Mouse (Mus musculus): ENCODE measurements around the gene Rbck1. TPM values are rescaled to one million over a fixed set of nuclear protein-coding genes. Genes with fewer than 3 reads are reported as not detected.

Gene Rbck1
- polyA plus RNA-seq, 1 experiment = 340 TPM

DNA sequence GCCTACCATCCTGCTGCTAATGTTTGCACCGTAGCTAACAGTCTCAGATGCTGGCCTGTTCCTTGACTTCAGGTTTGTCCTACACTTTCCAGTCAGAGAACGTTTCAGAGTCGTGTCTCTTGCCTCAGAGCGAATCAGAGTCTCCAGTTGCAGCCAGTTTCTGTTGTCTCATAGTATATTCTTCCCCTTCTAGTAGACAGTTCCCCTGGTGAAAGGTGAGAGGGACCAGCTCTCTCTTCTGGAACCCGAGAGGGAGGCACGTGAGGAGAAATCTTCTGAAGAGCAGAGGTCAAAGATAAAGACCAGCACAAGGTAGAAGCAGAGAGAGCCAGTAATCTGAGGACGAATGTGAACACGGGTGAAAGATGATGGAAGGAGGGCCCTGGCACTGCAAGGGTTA lies 44.4 kb downstream of the Rbck1 start:
- WGBS = 65% methylated on average over 8 of the region's 8 CpGs
- H3K4me3 ChIP-seq (ENCODE audit: low read depth, low read length) = no peak overlapping the region
- no peaks in the 10 kb centered on the region for H3K27me3 ChIP-seq (ENCODE audit: control insufficient read depth, insufficient read depth, low read length)
- peaks cover 17% of the 10 kb centered on the region for H3K36me3 ChIP-seq (ENCODE audit: control insufficient read depth, insufficient read depth, low read length)
- H3K4me1 ChIP-seq (ENCODE audit: control insufficient read depth, insufficient read depth, insufficient read length, low read length) = no peaks in the 10 kb centered on the region
- H3K27ac ChIP-seq (ENCODE audit: insufficient read depth, low read depth, low read length) = no peak overlapping the region
- no peak for TF ChIP-seq POLR2A (IDR thresholded peaks at IDR 0.05; ENCODE audit: low read depth, low read length)
- TF ChIP-seq CTCF (IDR thresholded peaks at IDR 0.05; ENCODE audit: extremely low read depth, insufficient read length, insufficient replicate concordance, low read depth, low read length) = no peak

DNA sequence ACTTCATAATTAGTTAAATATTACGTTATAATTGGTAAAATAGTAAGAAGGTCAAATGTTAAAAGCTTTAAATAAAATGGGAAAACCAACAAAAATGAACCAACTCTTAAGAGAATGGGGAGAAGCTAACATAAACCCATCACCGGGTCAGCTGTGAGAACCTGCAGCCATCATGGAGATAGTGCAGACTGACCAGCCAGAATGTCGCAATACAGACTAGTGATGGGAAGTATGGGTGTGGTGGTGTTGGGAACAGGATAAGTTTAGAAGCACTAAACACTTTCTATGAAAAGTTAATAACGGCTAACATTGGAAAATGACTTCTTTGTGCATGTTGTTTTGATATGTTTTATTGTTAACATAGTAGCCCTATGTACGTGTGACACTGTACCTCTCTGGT lies 44.9 kb downstream of the Rbck1 start:
- no peak for TF ChIP-seq POLR2A (IDR thresholded peaks at IDR 0.05; ENCODE audit: low read depth, low read length)
- TF ChIP-seq CTCF (IDR thresholded peaks at IDR 0.05; ENCODE audit: extremely low read depth, insufficient read length, insufficient replicate concordance, low read depth, low read length) = no peak
- H3K36me3 ChIP-seq (ENCODE audit: control insufficient read depth, insufficient read depth, low read length) = peaks cover 22% of the 10 kb centered on the region

DNA sequence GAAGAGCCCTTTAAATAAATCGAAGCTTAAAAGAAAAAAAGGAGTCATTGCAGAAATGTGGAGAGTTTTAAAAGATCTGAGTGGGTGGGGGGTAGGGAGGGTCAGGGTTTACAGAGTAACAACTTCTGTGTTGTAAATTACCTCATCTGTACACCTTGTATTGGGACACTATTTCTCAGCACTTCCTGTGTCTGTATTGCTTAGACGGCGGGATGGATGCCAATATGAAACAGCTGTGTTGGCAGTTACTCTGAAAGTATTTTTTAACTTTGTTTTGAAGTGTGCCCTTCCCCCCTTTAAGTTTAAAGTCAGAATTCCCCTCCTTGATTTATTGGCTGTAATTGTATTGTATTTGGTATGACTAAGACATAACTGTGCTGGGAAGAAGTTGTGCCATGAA lies 51.0 kb downstream of the Rbck1 start:
- 55% methylated on average over 3 of the region's 3 CpGs for WGBS
- H3K27ac ChIP-seq (ENCODE audit: insufficient read depth, low read depth, low read length) = no peak overlapping the region
- no peaks in the 10 kb centered on the region for H3K27me3 ChIP-seq (ENCODE audit: control insufficient read depth, insufficient read depth, low read length)
- TF ChIP-seq CTCF (IDR thresholded peaks at IDR 0.05; ENCODE audit: extremely low read depth, insufficient read length, insufficient replicate concordance, low read depth, low read length) = no peak
- TF ChIP-seq POLR2A (IDR thresholded peaks at IDR 0.05; ENCODE audit: low read depth, low read length) = no peak
- peaks cover 50% of the 10 kb centered on the region for H3K36me3 ChIP-seq (ENCODE audit: control insufficient read depth, insufficient read depth, low read length)
- no peaks in the 10 kb centered on the region for H3K4me1 ChIP-seq (ENCODE audit: control insufficient read depth, insufficient read depth, insufficient read length, low read length)
- no peak overlapping the region for H3K4me3 ChIP-seq (ENCODE audit: low read depth, low read length)

More for the DNA sequence above, 44.9 kb downstream of the Rbck1 start:
- WGBS = 84% methylated on average over 5 of the region's 5 CpGs
- Histone ChIP-seq H3K27me3 (ENCODE audit: control insufficient read depth, insufficient read depth, low read length) (no peaks in the 10 kb centered on the region), H3K4me3 (ENCODE audit: low read depth, low read length) (no peak overlapping the region), H3K27ac (ENCODE audit: insufficient read depth, low read depth, low read length) (no peak overlapping the region), H3K4me1 (ENCODE audit: control insufficient read depth, insufficient read depth, insufficient read length, low read length) (no peaks in the 10 kb centered on the region)

DNA sequence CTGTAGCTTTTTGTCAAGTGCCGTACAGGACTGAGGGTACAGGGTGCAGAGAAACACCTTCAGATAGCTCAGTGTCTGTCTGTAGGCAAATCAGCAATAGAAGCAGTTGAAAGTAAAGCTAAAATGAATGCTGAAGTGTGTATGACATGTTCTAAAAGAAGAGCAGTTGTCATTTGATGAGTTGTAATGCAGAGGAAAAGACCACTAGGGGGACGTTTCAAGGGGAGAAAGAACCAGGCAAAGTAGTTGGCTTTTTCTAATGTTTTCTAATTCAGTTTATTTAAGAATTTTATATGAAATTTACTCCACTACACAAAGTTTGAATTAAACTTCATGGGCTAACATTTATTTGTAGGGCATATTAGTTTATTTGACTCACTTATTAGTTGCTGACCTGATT lies 58.8 kb downstream of the Rbck1 start:
- Histone ChIP-seq H3K27me3 (ENCODE audit: control insufficient read depth, insufficient read depth, low read length) (no peaks in the 10 kb centered on the region), H3K36me3 (ENCODE audit: control insufficient read depth, insufficient read depth, low read length) (peaks cover 54% of the 10 kb centered on the region), H3K4me3 (ENCODE audit: low read depth, low read length) (no peak overlapping the region), H3K27ac (ENCODE audit: insufficient read depth, low read depth, low read length) (no peak overlapping the region), H3K4me1 (ENCODE audit: control insufficient read depth, insufficient read depth, insufficient read length, low read length) (no peaks in the 10 kb centered on the region)
- 80% methylated on average over 2 of the region's 2 CpGs for WGBS
- TF ChIP-seq POLR2A (IDR thresholded peaks at IDR 0.05; ENCODE audit: low read depth, low read length) = no peak
- TF ChIP-seq CTCF (IDR thresholded peaks at IDR 0.05; ENCODE audit: extremely low read depth, insufficient read length, insufficient replicate concordance, low read depth, low read length) = no peak

Other genes with a start within 250 kb of the Rbck1 start
- 184 and 579 TPM in 2 replicates for gene Srxn1, start 227.1 kb downstream of the Rbck1 start, polyA plus RNA-seq (2012; rRNA removed)
- 5.6 and 6.4 TPM in 2 replicates for gene Tcf15, start 189.1 kb downstream of the Rbck1 start, polyA plus RNA-seq (2012; rRNA removed)
- 2.6 and 10.1 TPM in 2 replicates for gene Csnk2a1, start 105.8 kb downstream of the Rbck1 start, polyA plus RNA-seq (2012; rRNA removed)
- gene Tbc1d20, start 38.8 kb downstream of the Rbck1 start, polyA plus RNA-seq (2012; rRNA removed) = 23.4 and 49.6 TPM in 2 replicates
- 5.1 and 23.5 TPM in 2 replicates for gene Trib3, start 11.4 kb upstream of the Rbck1 start, polyA plus RNA-seq (2012; rRNA removed)
- 0.36 and 0.51 TPM in 2 replicates for gene Nrsn2, start 44.0 kb upstream of the Rbck1 start, polyA plus RNA-seq (2012; rRNA removed)
- 1.8 and 3.2 TPM in 2 replicates for gene Sox12, start 65.4 kb upstream of the Rbck1 start, polyA plus RNA-seq (2012; rRNA removed)
- gene Zcchc3, start 82.4 kb upstream of the Rbck1 start, polyA plus RNA-seq (2012; rRNA removed) = 0.77 and 1.9 TPM in 2 replicates
- not detected in 2 replicates for gene 6820408C15Rik, start 82.9 kb upstream of the Rbck1 start, polyA plus RNA-seq (2012; rRNA removed)
- not detected in 2 replicates for gene Defb23, start 132.0 kb upstream of the Rbck1 start, polyA plus RNA-seq (2012; rRNA removed)
- not detected in 2 replicates for gene Defb20, start 144.4 kb upstream of the Rbck1 start, polyA plus RNA-seq (2012; rRNA removed)
- gene Defb22, start 157.5 kb upstream of the Rbck1 start, polyA plus RNA-seq (2012; rRNA removed) = not detected in 2 replicates
- not detected in 2 replicates for gene Defb26, start 179.0 kb upstream of the Rbck1 start, polyA plus RNA-seq (2012; rRNA removed)
- gene Defb28, start 185.6 kb upstream of the Rbck1 start, polyA plus RNA-seq (2012; rRNA removed) = not detected in 2 replicates
- gene Defb29, start 207.4 kb upstream of the Rbck1 start, polyA plus RNA-seq (2012; rRNA removed) = not detected in 2 replicates
- gene Gm17416, start 236.7 kb upstream of the Rbck1 start, polyA plus RNA-seq (2012; rRNA removed) = not detected in 2 replicates
- gene Defb21, start 240.1 kb upstream of the Rbck1 start, polyA plus RNA-seq (2012; rRNA removed) = not detected in 2 replicates
- gene Defb19, start 247.7 kb upstream of the Rbck1 start, polyA plus RNA-seq (2012; rRNA removed) = not detected in 2 replicates